Mouse (Mus musculus) subcutaneous adipose tissue, adult 2 months (tissue): Measurements from ENCODE around the gene Klra9. TPM values are rescaled to one million over a fixed set of nuclear protein-coding genes. Genes with fewer than 3 reads are reported as not detected.

ENCODE experiments used
- polyA plus RNA-seq: library from polyadenylated mRNA; depleted of rRNA; stranded (reverse); fragments of >200 nt; gene quantifications from 2 replicates; pipeline ENCODE4 v1.2.3, GENCODE M21; 2012; ENCODE audit warnings: low replicate concordance; rRNA removed

Klra9 gene
- polyA plus RNA-seq: 0.18 TPM in 1 of 2 replicates, not detected in the other

GRCm38 (mm10) chr6:130193012-130193411, at the start of gene Klra9:
TSS of gene Klra9 (minus strand) at chr6:130193112.

DNA sequence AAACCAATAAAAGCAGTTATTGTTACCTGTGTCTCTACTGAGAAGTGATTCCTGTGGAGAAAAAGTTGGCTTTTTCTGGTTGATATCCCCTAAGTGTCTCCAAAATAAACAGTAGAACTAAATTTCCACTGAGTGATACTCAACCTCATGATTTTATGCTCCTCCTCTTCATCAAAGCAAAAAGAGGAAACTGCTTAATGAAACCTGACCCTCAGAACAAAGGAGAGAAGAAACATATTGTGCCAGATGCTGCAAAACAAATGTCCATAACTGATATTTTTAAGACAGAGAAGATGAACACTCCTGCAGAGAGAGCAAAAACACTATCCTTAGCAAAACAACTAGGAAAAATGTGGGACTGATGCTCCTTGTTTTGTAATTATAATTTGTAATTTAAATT, 40.3 kb upstream of the Klra9 start, which contains the start of gene Klra7:
Gene Klra7, minus strand, starts transcription at position 101 of the 400 bp plus-strand sequence.

DNA sequence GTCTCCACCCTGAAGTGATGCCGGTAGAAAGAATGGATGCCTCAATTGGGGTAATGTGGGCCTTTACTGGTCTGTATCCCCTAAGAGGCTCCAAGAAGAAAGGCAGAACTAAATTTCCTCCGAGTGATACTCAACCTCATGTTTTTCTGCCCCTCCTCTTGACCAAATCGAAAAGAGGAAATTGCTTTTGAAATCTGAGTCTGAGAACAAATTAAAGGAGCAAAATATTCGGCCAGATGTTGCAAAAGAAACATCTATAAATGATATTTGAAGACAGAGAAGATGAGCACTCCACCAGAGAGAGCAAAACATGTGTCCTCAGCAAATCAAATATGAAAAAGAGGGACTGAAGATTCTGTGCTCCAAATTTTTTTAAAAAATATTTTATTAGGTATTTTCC, 63.1 kb downstream of the Klra9 start, which contains the start of gene Klra8:
Gene Klra8, minus strand, starts transcription at position 101 of the 400 bp plus-strand sequence.

Other genes starting within 250 kb of the Klra9 start
- gene Klra6, start 166.2 kb downstream of the Klra9 start, polyA plus RNA-seq: not detected in 2 replicates
- 0.41 TPM in 1 of 2 replicates, not detected in the other for gene Klra4, start 125.8 kb downstream of the Klra9 start, polyA plus RNA-seq
- 0.26 and 0.40 TPM in 2 replicates for gene Klra8, start 63.2 kb downstream of the Klra9 start, polyA plus RNA-seq
- 0.26 and 1.5 TPM in 2 replicates for gene Klra7, start 40.2 kb upstream of the Klra9 start, polyA plus RNA-seq
- gene Klra10, start 88.8 kb upstream of the Klra9 start, polyA plus RNA-seq: not detected in 2 replicates
- 0.17 TPM in 1 of 2 replicates, not detected in the other for gene Klra3, start 144.5 kb upstream of the Klra9 start, polyA plus RNA-seq
- not detected in 2 replicates for gene Klra1, start 193.8 kb upstream of the Klra9 start, polyA plus RNA-seq